Mouse (Mus musculus): ENCODE data around the gene Ccdc78.

DNA sequence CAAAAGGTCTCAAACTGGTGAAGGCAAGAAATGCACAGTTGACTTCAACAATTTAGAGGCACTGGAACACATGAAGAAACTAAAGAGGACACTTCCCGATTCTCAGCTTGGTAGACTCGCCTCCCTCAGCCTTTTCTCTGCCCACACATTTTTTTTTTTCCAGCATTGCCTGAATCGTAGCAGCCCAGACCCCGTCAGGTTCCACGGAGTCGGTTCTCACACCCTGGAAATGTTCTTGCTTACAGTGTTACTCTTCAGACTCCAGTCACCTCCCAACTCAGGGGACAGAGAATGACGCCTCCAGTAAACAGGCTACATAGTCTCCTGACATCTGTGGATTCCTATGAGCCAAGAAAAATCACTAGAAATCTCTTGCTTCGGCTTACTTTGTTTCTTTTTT lies 26.2 kb upstream of the Ccdc78 start:
- TF ChIP-seq TAL1 (IDR thresholded peaks at IDR 0.05; ENCODE audit: low read length) (no peak), GATA1 (IDR thresholded peaks at IDR 0.05; ENCODE audit: low read length) (no peak)

Measured in erythroblast, embryonic 14.5 days (primary cell).